Mouse (Mus musculus) embryonic fibroblast, embryonic 13.5 days (primary cell): ENCODE measurements around the gene Smok3b.

ENCODE experiments used
- CTCF ChIP-seq: IDR thresholded peaks from 2 replicates; pipeline ENCODE4 v1.5.1; 2011; ENCODE audit warnings: mild to moderate bottlenecking, control low read depth, low read length, moderate library complexity, borderline replicate concordance; ENCODE audit not compliant: insufficient read depth
- POLR2A ChIP-seq: IDR thresholded peaks from 2 replicates; pipeline ENCODE4 v1.6.1; 2011; ENCODE audit warnings: low read depth, mild to moderate bottlenecking, control low read depth, low read length, moderate library complexity

- no peak for TF ChIP-seq POLR2A
- peak; percentile 58; the same call in 1 of the 2 replicates for TF ChIP-seq CTCF
Measured at GRCm38 (mm10) chr5:138090271-138090670, 69.0 kb downstream of the Smok3b start.
